Mouse (Mus musculus) lung, postnatal 0 days (tissue): ENCODE measurements around the gene Rai1. TPM values are rescaled to one million over a fixed set of nuclear protein-coding genes. Genes with fewer than 3 reads are reported as not detected.
A peak's percentile ranks its signal among the peaks of the same experiment; 100 is the strongest.

Source experiments
- ATAC-seq: fragments of 200-750 bp; cut with Nextera tagmentation; 2 replicates; pipeline ENCODE4 v1.8.0; 2017; ENCODE audit warnings: moderate library complexity
- DNase-seq: peaks from one replicate; pipeline ENCODE4 v3.0.0-alpha.2; 2016; ENCODE audit warnings: low spot score
- H3K27ac ChIP-seq: fragments of 300-500 bp; sonication (generic); 2 replicates; pipeline ENCODE4 v1.5.1; 2014; ENCODE audit warnings: antibody characterized with exemption, mild to moderate bottlenecking, low read length, mixed read lengths
- H3K27me3 ChIP-seq: fragments of 300-500 bp; sonication (generic); replicated peaks from 2 replicates; pipeline ENCODE4 v1.6.1; 2014; ENCODE audit warnings: low read length, mixed read lengths; ENCODE audit not compliant: insufficient read depth
- H3K36me3 ChIP-seq: fragments of 300-500 bp; sonication (generic); 2 replicates; pipeline ENCODE4 v1.6.1; 2014; ENCODE audit warnings: low read length, mixed read lengths; ENCODE audit not compliant: insufficient read depth
- H3K4me1 ChIP-seq: fragments of 300-500 bp; sonication (generic); 2 replicates; pipeline ENCODE4 v1.6.1; 2014; ENCODE audit warnings: antibody characterized with exemption, low read depth, low read length, mixed read lengths; ENCODE audit not compliant: insufficient read depth
- H3K4me2 ChIP-seq: fragments of 300-500 bp; sonication (generic); replicated peaks from 2 replicates; pipeline ENCODE4 v1.6.1; 2014; ENCODE audit warnings: low read depth, mild to moderate bottlenecking, low read length, moderate library complexity, mixed read lengths
- H3K4me3 ChIP-seq: fragments of 300-500 bp; sonication (generic); 2 replicates; pipeline ENCODE4 v1.5.1; 2014; ENCODE audit warnings: low read depth, low read length
- H3K9ac ChIP-seq: fragments of 300-500 bp; sonication (generic); replicated peaks from 2 replicates; pipeline ENCODE4 v1.6.1; 2014; ENCODE audit warnings: low read depth, mild to moderate bottlenecking
- H3K9me3 ChIP-seq: fragments of 300-500 bp; sonication (generic); 2 replicates; pipeline ENCODE4 v1.6.1; 2016; ENCODE audit warnings: low read length, mixed read lengths
- CTCF ChIP-seq: IDR thresholded peaks from 2 replicates; pipeline ENCODE4 v1.5.1; 2016; ENCODE audit warnings: antibody characterized with exemption, mild to moderate bottlenecking
- EP300 ChIP-seq: IDR thresholded peaks from 2 replicates; pipeline ENCODE4 v1.6.1; 2016; ENCODE audit warnings: antibody characterized with exemption, mild to moderate bottlenecking, control low read depth
- WGBS: fragments of 180-500 bp; shearing (Covaris S2); extraction: QIAGEN DNeasy Blood & Tissue Kit; methylation state at CpG from one replicate; pipeline ENCODE4 v1.1.7; 2014; 5-methylcytosine and 5-hydroxymethylcytosine counted together
- polyA plus RNA-seq: library from polyadenylated mRNA; unstranded; fragments of >200 nt; fragmentation: Nextera tagmentation; extraction: Ambion mirVana; gene quantifications from 2 replicates; pipeline ENCODE4 v1.2.1, GENCODE M21; 2015

Gene Rai1
- 13.5 and 16.2 TPM in 2 replicates for polyA plus RNA-seq

GRCm38 (mm10) chr11:60104810-60105592, at the start of gene Rai1:
Rai1 (plus strand) TSS chr11:60105013.
- DNase-seq, result peak; percentile 94
- under 1% methylated on average over 62 of the region's 105 CpGs for WGBS
- H3K4me1 ChIP-seq, result peaks cover 28% of the 10 kb centered on the region
- peak; percentile 74 for ATAC-seq
- peak within 1 kb of the TSS; percentile 88 for H3K4me3 ChIP-seq
- peak within 1 kb of the TSS; percentile 96 for H3K9ac ChIP-seq
- peak within 1 kb of the TSS; percentile 81 for H3K4me2 ChIP-seq
- no peaks in the 10 kb centered on the region for H3K9me3 ChIP-seq
- H3K36me3 ChIP-seq, result no peaks in the 10 kb centered on the region
- H3K27me3 ChIP-seq, result no peaks in the 10 kb centered on the region
- TF ChIP-seq EP300 (no peak), CTCF (peak; percentile 96)
- H3K27ac ChIP-seq, result peak within 1 kb of the TSS; percentile 97

GRCm38 (mm10) chr11:60056520-60056919, 48.3 kb upstream of the Rai1 start:
- 81% methylated on average over 6 of the region's 6 CpGs for WGBS
- Histone ChIP-seq H3K27me3 (no peaks in the 10 kb centered on the region), H3K9ac (no peak overlapping the region), H3K36me3 (no peaks in the 10 kb centered on the region), H3K4me2 (no peak overlapping the region), H3K4me3 (no peak overlapping the region), H3K9me3 (no peaks in the 10 kb centered on the region), H3K27ac (no peak overlapping the region), H3K4me1 (no peaks in the 10 kb centered on the region)
- TF ChIP-seq EP300, result no peak
- DNase-seq, result no peak
- no peak for ATAC-seq

DNA sequence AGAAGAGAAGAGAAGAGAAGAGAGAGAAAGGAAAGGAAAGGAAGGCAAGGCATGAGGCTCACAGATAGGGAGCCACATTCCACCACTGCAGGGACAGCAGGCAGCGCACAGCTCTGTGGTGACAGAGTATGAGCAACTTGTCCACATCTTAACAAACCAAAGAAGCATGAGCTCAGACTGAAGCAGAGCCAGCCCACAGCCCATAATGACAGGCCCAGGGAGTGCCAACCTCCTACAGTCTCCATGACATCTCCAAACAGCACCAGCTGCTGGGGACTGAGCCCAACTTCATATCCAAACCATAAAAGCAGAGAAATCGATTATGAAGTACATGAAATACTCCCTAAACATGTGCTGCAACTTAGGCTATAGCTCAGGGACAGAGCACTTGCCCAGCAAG, 46.8 kb upstream of the Rai1 start:
- H3K9ac ChIP-seq, result no peak overlapping the region
- H3K27ac ChIP-seq, result no peak overlapping the region
- H3K36me3 ChIP-seq, result no peaks in the 10 kb centered on the region
- TF ChIP-seq CTCF (no peak), EP300 (no peak)
- WGBS, result 47% methylated on average over 2 of the region's 2 CpGs
- no peak overlapping the region for H3K4me3 ChIP-seq
- no peak overlapping the region for H3K4me2 ChIP-seq
- ATAC-seq (no peak), DNase-seq (no peak)
- H3K4me1 ChIP-seq, result no peaks in the 10 kb centered on the region
- no peaks in the 10 kb centered on the region for H3K9me3 ChIP-seq
- H3K27me3 ChIP-seq, result no peaks in the 10 kb centered on the region

DNA sequence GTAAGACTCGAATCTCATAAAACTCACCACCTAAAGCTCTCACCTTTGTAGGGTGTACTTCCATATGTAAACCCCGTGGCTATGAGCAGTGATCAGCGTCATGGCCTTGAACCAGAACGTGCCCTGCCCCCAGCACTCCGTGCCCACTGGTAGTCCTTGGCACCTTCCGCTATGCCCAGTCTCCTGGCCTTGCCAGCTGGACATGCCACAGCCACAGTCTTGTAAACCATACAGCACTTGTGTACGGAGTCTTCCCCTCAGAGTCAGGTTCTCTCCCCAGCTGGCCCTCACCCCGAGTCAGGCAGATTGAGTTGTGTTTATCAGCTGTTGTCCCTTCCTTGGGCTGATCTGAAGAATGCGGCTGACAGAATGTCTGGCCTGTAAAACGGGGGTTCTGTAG, 46.4 kb upstream of the Rai1 start:
- ATAC-seq (no peak), DNase-seq (no peak)
- TF ChIP-seq EP300 (no peak), CTCF (no peak)
- H3K4me2 ChIP-seq, result no peak overlapping the region
- no peak overlapping the region for H3K27ac ChIP-seq
- H3K4me3 ChIP-seq, result no peak overlapping the region
- H3K9me3 ChIP-seq, result no peaks in the 10 kb centered on the region
- no peaks in the 10 kb centered on the region for H3K36me3 ChIP-seq
- H3K4me1 ChIP-seq, result no peaks in the 10 kb centered on the region
- 61% methylated on average over 10 of the region's 10 CpGs for WGBS
- H3K9ac ChIP-seq, result no peak overlapping the region
- H3K27me3 ChIP-seq, result no peaks in the 10 kb centered on the region

GRCm38 (mm10) chr11:60060026-60060425, 44.8 kb upstream of the Rai1 start:
- Histone ChIP-seq H3K4me2 (no peak overlapping the region), H3K27ac (no peak overlapping the region), H3K36me3 (no peaks in the 10 kb centered on the region), H3K4me3 (no peak overlapping the region), H3K9ac (no peak overlapping the region), H3K27me3 (no peaks in the 10 kb centered on the region), H3K9me3 (no peaks in the 10 kb centered on the region), H3K4me1 (no peaks in the 10 kb centered on the region)
- no peak for DNase-seq
- ATAC-seq, result no peak
- 79% methylated on average over 2 of the region's 2 CpGs for WGBS
- TF ChIP-seq EP300, result no peak
- no peak for TF ChIP-seq CTCF

DNA sequence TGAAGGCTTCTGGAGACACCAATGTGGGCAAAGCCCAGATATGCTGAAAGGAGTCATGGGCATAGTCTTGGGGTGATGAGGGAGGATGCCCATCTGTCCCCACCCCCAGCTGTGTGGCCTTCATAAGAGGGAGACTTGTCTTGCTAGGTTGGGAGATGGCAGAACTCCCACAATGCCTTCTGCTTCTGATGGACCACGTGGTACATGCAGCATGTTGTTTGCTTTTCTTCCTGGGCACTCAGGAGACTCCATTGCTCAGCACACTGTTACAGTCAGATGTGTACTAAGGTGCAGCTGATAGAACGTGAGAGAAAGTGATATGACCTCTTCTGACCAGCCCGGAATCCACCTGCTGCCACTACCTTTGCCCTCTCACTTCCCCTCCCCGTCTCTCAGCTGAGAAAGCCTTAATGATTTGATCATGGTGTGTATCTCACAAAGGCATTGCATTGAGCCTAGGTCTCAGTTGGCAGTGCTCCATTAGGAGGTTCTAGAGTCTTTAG, 43.3 kb upstream of the Rai1 start:
- Histone ChIP-seq H3K4me1 (no peaks in the 10 kb centered on the region), H3K27me3 (no peaks in the 10 kb centered on the region), H3K9me3 (no peaks in the 10 kb centered on the region), H3K36me3 (no peaks in the 10 kb centered on the region), H3K4me3 (no peak overlapping the region), H3K4me2 (no peak overlapping the region), H3K9ac (no peak overlapping the region), H3K27ac (no peak overlapping the region)
- TF ChIP-seq CTCF (no peak; the same call in 1 of the 2 replicates), EP300 (no peak)
- ATAC-seq (no peak), DNase-seq (no peak)
- WGBS, result 60% methylated on average over 4 of the region's 4 CpGs
